Mouse (Mus musculus): ENCODE data around the gene Dock4.

Dock4 gene

GRCm38 (mm10) chr12:40887496-40887895, 441.7 kb downstream of the Dock4 start:
- DNase-seq (ENCODE audit: low spot score), result no peak

- no peak for DNase-seq (ENCODE audit: low spot score)
Measured at GRCm38 (mm10) chr12:40888261-40888791, 442.6 kb downstream of the Dock4 start.

DNA sequence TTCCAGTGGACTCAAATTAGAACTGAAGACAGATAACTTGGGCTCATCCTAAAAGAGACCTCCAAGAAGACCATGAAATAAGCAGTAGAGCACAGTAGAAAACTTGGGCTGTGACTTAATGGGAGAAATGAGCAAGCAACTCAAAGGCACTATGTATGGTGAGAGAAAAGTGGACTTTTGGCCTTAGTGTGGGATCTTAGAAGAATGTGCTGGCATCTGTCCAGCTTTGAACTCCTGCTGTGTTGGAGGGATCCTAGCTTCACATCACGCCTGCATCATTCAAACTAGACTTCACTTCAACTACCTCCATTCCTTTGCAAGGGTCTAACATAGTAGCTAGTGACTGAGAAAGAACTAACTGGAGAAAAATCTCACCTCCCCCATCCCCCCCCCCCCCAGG, 443.1 kb downstream of the Dock4 start:
- DNase-seq (ENCODE audit: low spot score), result no peak

DNA sequence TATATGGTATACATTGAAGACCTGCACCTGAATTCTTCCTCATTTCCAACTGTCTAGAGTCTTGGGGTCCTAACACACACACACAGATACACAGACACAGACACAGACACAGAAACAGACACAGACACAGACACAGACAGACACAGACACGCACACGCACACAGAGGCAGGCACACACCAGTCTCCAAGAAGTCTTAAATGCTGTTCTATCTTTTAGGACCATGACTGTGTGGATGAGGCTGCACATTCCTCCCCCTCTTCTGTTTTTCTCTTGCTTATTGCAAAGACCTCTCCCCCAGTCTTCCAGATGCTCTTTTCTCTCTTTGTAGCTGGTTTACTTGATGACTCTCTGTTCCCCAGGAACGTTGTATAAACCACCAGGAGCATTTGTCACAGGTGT, 443.8 kb downstream of the Dock4 start:
- DNase-seq (ENCODE audit: low spot score), result no peak

GRCm38 (mm10) chr12:40891168-40891567, 445.4 kb downstream of the Dock4 start:
- DNase-seq (ENCODE audit: low spot score), result no peak

GRCm38 (mm10) chr12:40893741-40894140, 448.0 kb downstream of the Dock4 start:
- no peak for DNase-seq (ENCODE audit: low spot score)

GRCm38 (mm10) chr12:40894695-40895094, 448.9 kb downstream of the Dock4 start:
- no peak for DNase-seq (ENCODE audit: low spot score)

Measured in embryo, embryonic 10 days (tissue).